Mouse (Mus musculus) forebrain, embryonic 13.5 days (tissue): ENCODE results near the gene Trim58. TPM values are rescaled to one million over a fixed set of nuclear protein-coding genes. Genes with fewer than 3 reads are reported as not detected.

Experiments used
- ATAC-seq: fragments of 200-750 bp; cut with Nextera tagmentation; 2 replicates; pipeline ENCODE4 v1.8.0; 2017
- H3K27ac ChIP-seq: fragments of 300-500 bp; sonication (generic); 2 replicates; pipeline ENCODE4 v1.5.1; 2015; ENCODE audit warnings: inconsistent platforms, mild to moderate bottlenecking, moderate library complexity
- H3K27me3 ChIP-seq: fragments of 300-500 bp; sonication (generic); 2 replicates; pipeline ENCODE4 v1.6.1; 2015; ENCODE audit warnings: mild to moderate bottlenecking, inconsistent platforms
- H3K36me3 ChIP-seq: fragments of 300-500 bp; sonication (generic); 2 replicates; pipeline ENCODE4 v1.6.1; 2015; ENCODE audit warnings: mild to moderate bottlenecking, inconsistent platforms; ENCODE audit not compliant: poor library complexity, severe bottlenecking
- H3K4me1 ChIP-seq: fragments of 300-500 bp; sonication (generic); 2 replicates; pipeline ENCODE4 v1.6.1; 2015; ENCODE audit warnings: inconsistent platforms
- H3K4me2 ChIP-seq: fragments of 300-500 bp; sonication (generic); 2 replicates; pipeline ENCODE4 v1.6.1; 2015; ENCODE audit warnings: inconsistent platforms, mild to moderate bottlenecking, moderate library complexity
- H3K4me3 ChIP-seq: fragments of 300-500 bp; sonication (generic); 2 replicates; pipeline ENCODE4 v1.5.1; 2015; ENCODE audit warnings: mild to moderate bottlenecking, inconsistent platforms
- H3K9ac ChIP-seq: fragments of 300-500 bp; sonication (generic); 2 replicates; pipeline ENCODE4 v1.6.1; 2015; ENCODE audit warnings: mild to moderate bottlenecking, inconsistent platforms
- H3K9me3 ChIP-seq: fragments of 300-500 bp; sonication (generic); replicated peaks from 2 replicates; pipeline ENCODE4 v1.6.1; 2016; ENCODE audit warnings: inconsistent platforms
- WGBS: fragments of 180-500 bp; shearing (Covaris S2); methylation state at CpG from one replicate; pipeline ENCODE4 v1.1.7; 2015; 5-methylcytosine and 5-hydroxymethylcytosine counted together
- polyA plus RNA-seq: library from polyadenylated mRNA; unstranded; fragments of >200 nt; fragmentation: Nextera tagmentation; extraction: Ambion mirVana; gene quantifications from 2 replicates; pipeline ENCODE4 v1.2.1, GENCODE M21; 2015

Trim58 gene
- polyA plus RNA-seq, 1 experiment from 2014 or later = not detected

- no peaks in the 10 kb centered on the region for H3K27me3 ChIP-seq
- H3K9ac ChIP-seq = no peak overlapping the region
- H3K27ac ChIP-seq = no peak overlapping the region
- no peak for ATAC-seq
- H3K4me3 ChIP-seq = no peak overlapping the region
- no peak overlapping the region for H3K4me2 ChIP-seq
- H3K4me1 ChIP-seq = no peaks in the 10 kb centered on the region
- no peaks in the 10 kb centered on the region for H3K36me3 ChIP-seq
- no peaks in the 10 kb centered on the region for H3K9me3 ChIP-seq
Observed at GRCm38 (mm10) chr11:58669252-58669651, 29.0 kb downstream of the Trim58 start.

- no peak overlapping the region for H3K4me2 ChIP-seq
- no peak overlapping the region for H3K4me3 ChIP-seq
- no peak overlapping the region for H3K27ac ChIP-seq
- 59% methylated on average over 4 of the region's 4 CpGs for WGBS
- H3K9me3 ChIP-seq = no peaks in the 10 kb centered on the region
- H3K27me3 ChIP-seq = no peaks in the 10 kb centered on the region
- H3K4me1 ChIP-seq = no peaks in the 10 kb centered on the region
- no peak overlapping the region for H3K9ac ChIP-seq
- no peak for ATAC-seq
- no peaks in the 10 kb centered on the region for H3K36me3 ChIP-seq
Observed at GRCm38 (mm10) chr11:58671825-58672224, 31.6 kb downstream of the Trim58 start.

DNA sequence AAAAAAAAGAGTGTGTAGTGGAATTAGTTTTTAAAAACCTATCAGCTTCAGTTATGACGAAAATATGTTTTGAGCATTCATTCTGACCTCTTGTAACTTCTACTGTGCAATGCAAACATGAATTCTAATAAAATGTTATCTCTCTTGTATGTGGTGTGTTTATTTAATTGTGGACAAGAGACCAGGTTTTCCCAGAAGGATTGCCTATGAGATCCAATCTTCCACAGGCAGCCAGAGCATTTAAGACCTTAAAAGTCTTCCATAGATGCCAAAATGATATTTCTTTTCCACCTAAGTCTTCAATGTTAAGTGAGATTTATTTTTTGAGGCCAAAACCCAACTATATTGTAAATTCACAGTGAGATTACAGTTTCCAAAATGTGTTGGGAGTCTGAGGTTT lies 40.5 kb downstream of the Trim58 start, which contains the start of gene Olfr320:
TSS of gene Olfr320 (plus strand) at position 301 of the 400 bp plus-strand sequence.
- Histone ChIP-seq H3K27ac (no peak within 1 kb of the TSS), H3K27me3 (no peaks in the 10 kb centered on the region), H3K9ac (no peak within 1 kb of the TSS), H3K4me1 (no peaks in the 10 kb centered on the region), H3K4me3 (no peak within 1 kb of the TSS), H3K9me3 (no peaks in the 10 kb centered on the region), H3K36me3 (no peaks in the 10 kb centered on the region), H3K4me2 (no peak within 1 kb of the TSS)
- WGBS = 88% methylated on average over 1 of the region's 1 CpGs
- no peak for ATAC-seq

DNA sequence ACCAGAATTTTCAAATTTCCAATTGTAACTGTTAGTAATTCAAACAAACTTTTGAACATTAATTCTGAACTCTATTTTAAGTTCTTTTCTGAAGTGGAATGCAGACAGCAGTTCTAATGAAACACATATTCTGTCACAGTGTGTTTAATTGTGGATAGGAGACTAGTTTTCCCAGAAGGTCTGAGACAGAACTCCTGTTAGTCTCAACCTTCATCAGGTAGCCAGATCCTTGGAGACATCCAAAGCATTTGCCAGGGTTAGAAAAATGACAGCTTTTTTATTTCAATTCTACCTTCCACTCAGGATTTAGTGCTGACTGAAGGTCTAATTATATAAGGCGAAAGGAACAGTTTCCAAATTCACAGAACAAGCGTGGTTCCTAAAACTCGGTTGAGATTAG lies 58.6 kb downstream of the Trim58 start, which contains the start of gene Olfr319:
TSS of gene Olfr319 (plus strand) at position 301 of the 400 bp plus-strand sequence.
- Histone ChIP-seq H3K9ac (no peak within 1 kb of the TSS), H3K27ac (no peak within 1 kb of the TSS), H3K4me1 (no peaks in the 10 kb centered on the region), H3K27me3 (no peaks in the 10 kb centered on the region), H3K4me2 (no peak within 1 kb of the TSS), H3K9me3 (peaks cover 14% of the 10 kb centered on the region), H3K4me3 (no peak within 1 kb of the TSS), H3K36me3 (no peaks in the 10 kb centered on the region)
- no peak for ATAC-seq
- WGBS = 89% methylated on average over 3 of the region's 3 CpGs

Other genes with a start within 250 kb of the Trim58 start
- not detected in 2 replicates for gene 1810065E05Rik, start 219.4 kb upstream of the Trim58 start, polyA plus RNA-seq
- gene Gm12253, start 207.9 kb upstream of the Trim58 start, polyA plus RNA-seq = not detected in 2 replicates
- gene Lypd9, start 187.5 kb upstream of the Trim58 start, polyA plus RNA-seq = not detected in 2 replicates
- gene Olfr30, start 178.2 kb upstream of the Trim58 start, polyA plus RNA-seq = not detected in 2 replicates
- not detected in 2 replicates for gene Olfr332, start 147.9 kb upstream of the Trim58 start, polyA plus RNA-seq
- gene Olfr331, start 137.9 kb upstream of the Trim58 start, polyA plus RNA-seq = not detected in 2 replicates
- not detected in 2 replicates for gene Olfr330, start 105.6 kb upstream of the Trim58 start, polyA plus RNA-seq
- gene Olfr329-ps, start 94.0 kb upstream of the Trim58 start, polyA plus RNA-seq = not detected in 2 replicates
- not detected in 2 replicates for gene Olfr328, start 84.8 kb upstream of the Trim58 start, polyA plus RNA-seq
- not detected in 2 replicates for gene Olfr224, start 69.9 kb upstream of the Trim58 start, polyA plus RNA-seq
- not detected in 2 replicates for gene Olfr325, start 62.7 kb upstream of the Trim58 start, polyA plus RNA-seq
- gene Olfr324, start 45.4 kb upstream of the Trim58 start, polyA plus RNA-seq = not detected in 2 replicates
- gene 2210407C18Rik, start 24.4 kb upstream of the Trim58 start, polyA plus RNA-seq = not detected in 2 replicates
- not detected in 2 replicates for gene Olfr323, start 10.0 kb upstream of the Trim58 start, polyA plus RNA-seq
- not detected in 2 replicates for gene Olfr322, start 18.3 kb downstream of the Trim58 start, polyA plus RNA-seq
- not detected in 2 replicates for gene Olfr320, start 40.6 kb downstream of the Trim58 start, polyA plus RNA-seq
- not detected in 2 replicates for gene Olfr319, start 58.7 kb downstream of the Trim58 start, polyA plus RNA-seq
- not detected in 2 replicates for gene Olfr318, start 83.5 kb downstream of the Trim58 start, polyA plus RNA-seq
- gene Olfr317, start 98.7 kb downstream of the Trim58 start, polyA plus RNA-seq = 0.09 TPM in 1 of 2 replicates, not detected in the other
- not detected in 2 replicates for gene Olfr316, start 112.3 kb downstream of the Trim58 start, polyA plus RNA-seq
- not detected in 2 replicates for gene Olfr315, start 132.7 kb downstream of the Trim58 start, polyA plus RNA-seq
- not detected in 2 replicates for gene Olfr314, start 142.5 kb downstream of the Trim58 start, polyA plus RNA-seq
- gene Fam183b, start 161.5 kb downstream of the Trim58 start, polyA plus RNA-seq = 2.9 and 5.0 TPM in 2 replicates
- not detected in 2 replicates for gene Olfr313, start 174.5 kb downstream of the Trim58 start, polyA plus RNA-seq
- gene Olfr312, start 188.8 kb downstream of the Trim58 start, polyA plus RNA-seq = not detected in 2 replicates
- not detected in 2 replicates for gene Olfr311, start 198.8 kb downstream of the Trim58 start, polyA plus RNA-seq
- 14.3 and 18.4 TPM in 2 replicates for gene Gm12258, start 206.7 kb downstream of the Trim58 start, polyA plus RNA-seq
- 10.5 and 10.9 TPM in 2 replicates for gene 2810021J22Rik, start 226.8 kb downstream of the Trim58 start, polyA plus RNA-seq